Mouse (Mus musculus) heart, embryonic 11.5 days (tissue): Measurements from ENCODE around the gene Hnrnph2. TPM values are rescaled to one million over a fixed set of nuclear protein-coding genes. Genes with fewer than 3 reads are reported as not detected.

ENCODE experiments used
- ATAC-seq: fragments of 200-750 bp; cut with Nextera tagmentation; replicated peaks from 2 replicates; pipeline ENCODE4 v1.8.0; 2017; ENCODE audit warnings: moderate library complexity; ENCODE audit not compliant: insufficient number of reproducible peaks, low FRiP score, low TSS enrichment
- H3K27ac ChIP-seq: fragments of 300-500 bp; sonication (generic); 2 replicates; pipeline ENCODE4 v1.5.1; 2014; ENCODE audit warnings: mild to moderate bottlenecking, low read depth, low read length
- H3K27me3 ChIP-seq: fragments of 300-500 bp; sonication (generic); 2 replicates; pipeline ENCODE4 v1.6.1; 2014; ENCODE audit warnings: mild to moderate bottlenecking, low read length, mixed read lengths; ENCODE audit not compliant: control insufficient read depth, insufficient read depth
- H3K36me3 ChIP-seq: fragments of 300-500 bp; sonication (generic); 2 replicates; pipeline ENCODE4 v1.6.1; 2014; ENCODE audit warnings: mild to moderate bottlenecking, low read length, moderate library complexity, mixed read lengths; ENCODE audit not compliant: control insufficient read depth, insufficient read depth
- H3K4me1 ChIP-seq: fragments of 300-500 bp; sonication (generic); 2 replicates; pipeline ENCODE4 v1.6.1; 2014; ENCODE audit warnings: low read length; ENCODE audit not compliant: control insufficient read depth, insufficient read depth
- H3K4me2 ChIP-seq: fragments of 300-500 bp; sonication (generic); 2 replicates; pipeline ENCODE4 v1.6.1; 2014; ENCODE audit warnings: mild to moderate bottlenecking, moderate library complexity
- H3K4me3 ChIP-seq: fragments of 300-500 bp; sonication (generic); 2 replicates; pipeline ENCODE4 v1.5.1; 2014; ENCODE audit warnings: low read depth, low read length
- H3K9ac ChIP-seq: fragments of 300-500 bp; sonication (generic); 2 replicates; pipeline ENCODE4 v1.6.1; 2014; ENCODE audit warnings: mild to moderate bottlenecking, low read depth, low read length, moderate library complexity
- H3K9me3 ChIP-seq: fragments of 300-500 bp; sonication (generic); replicated peaks from 2 replicates; pipeline ENCODE4 v1.6.1; 2016; ENCODE audit warnings: low read length; ENCODE audit not compliant: control insufficient read depth
- WGBS: fragments of 180-500 bp; shearing (Covaris S2); extraction: QIAGEN DNeasy Blood & Tissue Kit; methylation state at CpG from one replicate; pipeline ENCODE4 v1.1.7; 2014; ENCODE audit not compliant: insufficient replicate concordance; 5-methylcytosine and 5-hydroxymethylcytosine counted together
- polyA plus RNA-seq: library from polyadenylated mRNA; unstranded; fragments of >200 nt; fragmentation: Nextera tagmentation; extraction: Ambion mirVana; gene quantifications from 2 replicates; pipeline ENCODE4 v1.2.1, GENCODE M21; 2014

Gene Hnrnph2
- polyA plus RNA-seq, 1 experiment from 2014 or later: 83.0 TPM

DNA sequence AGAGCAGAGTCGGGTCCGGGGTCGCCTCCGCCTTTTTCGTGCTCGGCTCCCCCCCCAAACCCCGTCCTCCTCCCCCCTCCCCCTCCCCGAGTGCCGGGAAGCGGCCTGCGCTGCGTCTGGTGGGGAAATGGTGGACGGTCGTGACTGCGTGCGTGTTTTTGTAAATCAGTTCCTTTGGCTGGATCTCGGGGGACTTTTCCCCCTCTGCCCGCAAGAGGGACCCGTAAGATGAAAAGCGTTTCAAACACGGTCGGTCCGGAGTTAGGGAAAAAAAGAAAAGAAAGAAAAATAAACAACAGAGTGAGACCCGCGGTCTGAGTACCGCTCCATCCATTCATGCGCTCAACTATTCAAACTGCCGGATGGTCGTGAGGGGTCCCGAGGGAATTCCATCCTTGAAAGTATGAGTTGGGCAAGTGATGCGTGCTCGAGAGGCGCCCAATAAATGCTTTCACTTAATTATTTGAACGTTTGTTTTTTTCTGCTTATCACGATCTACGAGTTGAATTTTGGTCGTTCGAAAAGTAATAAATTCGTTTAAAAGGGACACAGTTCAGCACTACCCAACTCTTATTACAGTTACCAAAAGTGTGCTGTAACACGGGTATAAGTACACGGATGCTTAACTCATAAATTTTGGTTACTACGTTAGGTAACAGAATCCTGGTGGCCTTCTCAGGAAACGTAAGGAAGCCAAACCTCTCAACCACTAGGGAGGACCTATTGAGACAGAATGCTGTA lies 571 bp downstream of the Hnrnph2 start:
- 11% methylated on average over 43 of the region's 43 CpGs for WGBS

DNA sequence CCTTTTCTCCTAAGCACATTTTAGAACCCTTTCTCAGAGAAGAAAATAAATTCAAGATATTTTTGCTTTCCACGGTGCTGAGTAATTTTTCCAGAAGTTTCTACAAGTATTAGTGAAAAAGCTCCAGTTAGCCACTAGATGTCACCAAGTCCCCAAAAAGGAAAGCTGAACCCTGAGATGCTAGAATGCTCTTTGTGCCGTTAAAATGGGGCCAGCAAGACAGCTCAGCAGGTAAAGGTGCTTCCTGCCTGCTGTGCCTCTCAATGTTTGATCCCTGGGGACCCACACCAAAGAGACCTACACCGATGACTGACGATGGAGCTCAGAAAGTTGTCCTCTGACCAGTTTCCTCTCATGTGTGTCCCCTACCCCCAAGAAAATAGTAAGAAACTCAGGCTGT lies 8.5 kb downstream of the Hnrnph2 start:
- Histone ChIP-seq H3K9me3 (no peaks in the 10 kb centered on the region), H3K4me1 (no peaks in the 10 kb centered on the region), H3K36me3 (no peaks in the 10 kb centered on the region), H3K27ac (no peak overlapping the region), H3K4me2 (no peak overlapping the region), H3K27me3 (no peaks in the 10 kb centered on the region), H3K4me3 (no peak overlapping the region), H3K9ac (no peak overlapping the region)
- no peak for ATAC-seq
- WGBS: 40% methylated on average over 4 of the region's 4 CpGs

More for the DNA sequence above, 571 bp downstream of the Hnrnph2 start:
- Histone ChIP-seq H3K4me2 (peak overlapping the region; percentile 58), H3K9me3 (no peaks in the 10 kb centered on the region), H3K4me1 (no peaks in the 10 kb centered on the region), H3K27me3 (no peaks in the 10 kb centered on the region), H3K36me3 (no peaks in the 10 kb centered on the region), H3K9ac (peak overlapping the region; percentile 83), H3K4me3 (peak overlapping the region; percentile 54), H3K27ac (peak overlapping the region; percentile 88)
- peak; percentile 81 for ATAC-seq

DNA sequence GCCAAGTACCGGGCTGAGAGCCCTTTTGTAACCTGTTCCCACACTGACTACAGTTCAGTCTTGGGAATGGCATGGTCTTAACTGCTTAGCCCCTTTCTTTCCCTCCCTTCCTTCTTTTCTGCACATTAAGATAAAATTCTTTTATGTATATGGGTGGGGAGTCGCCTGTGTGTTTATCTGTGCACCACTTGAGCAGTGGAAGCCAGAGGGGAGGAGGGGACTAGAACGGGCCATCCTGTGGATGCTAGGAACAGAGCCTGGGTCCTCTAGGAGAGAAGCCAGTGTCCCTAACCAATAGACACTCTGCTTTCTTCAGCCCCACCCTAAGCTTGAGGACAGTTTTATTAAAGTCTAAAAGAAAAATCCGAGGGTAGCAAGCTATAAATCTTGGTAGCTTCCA lies 10.0 kb downstream of the Hnrnph2 start:
- no peaks in the 10 kb centered on the region for H3K9me3 ChIP-seq
- no peak for ATAC-seq
- no peaks in the 10 kb centered on the region for H3K27me3 ChIP-seq
- no peak overlapping the region for H3K4me3 ChIP-seq
- H3K4me1 ChIP-seq: no peaks in the 10 kb centered on the region
- no peak overlapping the region for H3K27ac ChIP-seq
- 67% methylated on average over 4 of the region's 4 CpGs for WGBS
- no peak overlapping the region for H3K4me2 ChIP-seq
- no peak overlapping the region for H3K9ac ChIP-seq
- no peaks in the 10 kb centered on the region for H3K36me3 ChIP-seq

DNA sequence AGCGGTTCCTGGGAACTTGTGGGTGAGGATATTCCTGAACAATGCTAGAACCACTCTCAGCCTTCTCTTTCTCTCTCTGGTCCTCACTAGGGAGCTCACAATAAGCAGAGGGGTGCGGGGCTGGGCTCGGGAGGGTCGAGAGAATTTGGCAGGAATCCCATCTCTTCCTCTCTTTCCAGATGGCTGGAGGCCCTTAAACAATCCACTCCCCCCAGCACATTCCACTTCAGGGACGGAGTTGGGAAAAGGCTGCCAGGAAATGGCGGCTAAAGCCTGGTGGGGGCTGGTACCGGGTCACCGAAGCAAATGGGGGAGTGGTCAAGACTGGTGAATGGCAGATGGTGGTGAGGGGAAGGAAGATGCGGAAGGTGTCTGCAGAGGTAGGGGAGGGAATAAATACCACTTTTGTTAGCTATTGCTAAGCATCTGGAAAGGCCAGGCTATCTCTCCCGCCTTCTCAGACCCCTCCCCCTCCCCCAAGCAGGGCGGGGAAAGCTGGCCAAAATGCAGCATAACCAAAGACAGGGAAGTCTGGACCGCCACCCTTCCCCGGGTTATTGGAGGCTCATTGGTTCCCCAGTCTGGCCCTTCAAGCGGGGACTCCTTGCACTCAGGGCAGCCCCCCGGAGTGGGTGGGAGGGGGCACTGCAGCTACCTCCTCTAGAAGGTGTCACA lies 11.4 kb downstream of the Hnrnph2 start:
- WGBS: 13% methylated on average over 15 of the region's 15 CpGs
- H3K36me3 ChIP-seq: no peaks in the 10 kb centered on the region
- ATAC-seq: peak; percentile 84

DNA sequence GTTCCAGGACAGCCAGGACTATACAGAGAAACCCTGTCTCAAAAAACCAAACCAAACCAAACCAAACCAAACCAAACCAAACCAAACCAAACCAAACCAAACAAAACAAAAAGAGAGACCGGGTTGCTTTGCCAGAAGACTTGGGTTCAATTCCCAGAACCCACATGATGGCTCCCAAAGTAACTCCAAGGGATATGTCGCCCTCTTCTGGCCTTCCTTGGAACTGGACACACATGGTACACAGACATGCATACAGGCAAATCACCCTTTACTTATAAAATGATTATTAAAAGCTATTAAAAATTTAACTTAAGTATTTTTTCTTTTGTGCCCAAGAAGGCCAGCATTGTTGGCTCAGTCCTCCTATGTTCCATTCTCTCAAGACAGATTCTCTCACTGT lies 13.3 kb downstream of the Hnrnph2 start:
- no peak overlapping the region for H3K4me3 ChIP-seq
- H3K27ac ChIP-seq: no peak overlapping the region
- H3K4me1 ChIP-seq: no peaks in the 10 kb centered on the region
- no peak overlapping the region for H3K9ac ChIP-seq
- no peak for ATAC-seq
- WGBS: 49% methylated on average over 2 of the region's 2 CpGs
- H3K27me3 ChIP-seq: no peaks in the 10 kb centered on the region
- no peak overlapping the region for H3K4me2 ChIP-seq
- H3K36me3 ChIP-seq: no peaks in the 10 kb centered on the region
- H3K9me3 ChIP-seq: no peaks in the 10 kb centered on the region

More for the DNA sequence above, 11.4 kb downstream of the Hnrnph2 start:
- no peaks in the 10 kb centered on the region for H3K9me3 ChIP-seq
- H3K9ac ChIP-seq: peak overlapping the region; percentile 59
- H3K4me3 ChIP-seq: peak overlapping the region; percentile 36
- H3K4me2 ChIP-seq: peak overlapping the region; percentile 58
- no peaks in the 10 kb centered on the region for H3K4me1 ChIP-seq
- peak overlapping the region; percentile 85 for H3K27ac ChIP-seq
- H3K27me3 ChIP-seq: no peaks in the 10 kb centered on the region

DNA sequence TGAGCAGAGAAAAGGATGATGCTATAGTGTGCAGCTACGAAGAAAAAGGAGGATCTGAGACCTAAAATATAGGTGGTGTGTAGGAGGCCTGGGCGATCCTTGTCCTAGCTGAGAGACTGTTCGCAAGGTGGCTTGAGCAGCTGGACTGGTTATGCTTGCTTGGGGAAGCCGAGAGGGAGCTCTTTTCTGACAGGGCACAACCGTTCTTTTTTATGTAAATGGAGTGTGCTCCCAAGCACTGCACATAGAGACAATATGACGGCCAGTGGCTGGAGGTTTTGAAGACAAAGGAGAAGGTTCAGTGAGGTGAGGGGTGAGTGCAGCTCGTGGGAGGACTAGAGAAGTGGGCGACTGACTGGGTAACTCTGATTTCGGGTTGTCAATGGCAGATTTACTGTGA lies 18.7 kb downstream of the Hnrnph2 start:
- Histone ChIP-seq H3K9me3 (no peaks in the 10 kb centered on the region), H3K9ac (no peak overlapping the region), H3K27me3 (no peaks in the 10 kb centered on the region), H3K4me3 (no peak overlapping the region), H3K27ac (no peak overlapping the region), H3K4me2 (no peak overlapping the region), H3K4me1 (no peaks in the 10 kb centered on the region), H3K36me3 (no peaks in the 10 kb centered on the region)
- 63% methylated on average over 9 of the region's 9 CpGs for WGBS
- no peak for ATAC-seq

DNA sequence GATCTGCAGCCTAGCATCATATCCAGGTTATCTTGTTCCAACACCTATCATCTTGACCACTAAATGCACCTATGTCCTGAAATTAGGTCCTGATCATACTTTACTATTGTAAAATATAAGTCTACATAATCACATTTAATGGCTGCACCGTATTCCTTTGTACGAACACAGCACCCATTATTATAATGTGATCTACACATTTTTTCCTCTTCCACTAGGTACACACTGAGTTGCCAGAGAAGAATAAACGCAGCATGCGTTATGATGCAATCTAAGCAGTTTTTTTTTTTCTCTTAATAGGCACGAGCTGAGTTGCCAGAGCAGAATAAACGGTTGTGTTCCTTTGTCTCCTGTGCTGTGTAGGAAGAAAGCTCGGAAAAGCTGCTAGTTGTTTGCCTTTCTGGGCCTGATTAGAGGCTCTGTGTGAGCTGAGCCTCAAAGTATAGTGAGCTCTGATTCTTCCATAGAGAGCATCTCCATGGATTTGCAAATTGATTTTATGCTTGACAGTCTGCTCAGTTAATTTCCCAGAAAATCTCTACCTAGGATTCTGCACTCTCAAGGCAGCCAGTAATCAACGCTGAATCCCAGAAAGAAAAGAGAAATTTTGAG lies 19.4 kb downstream of the Hnrnph2 start:
- no peak overlapping the region for H3K4me3 ChIP-seq
- 54% methylated on average over 8 of the region's 8 CpGs for WGBS
- H3K27ac ChIP-seq: no peak overlapping the region
- no peak overlapping the region for H3K4me2 ChIP-seq
- no peaks in the 10 kb centered on the region for H3K36me3 ChIP-seq
- no peaks in the 10 kb centered on the region for H3K27me3 ChIP-seq
- H3K9me3 ChIP-seq: no peaks in the 10 kb centered on the region
- H3K9ac ChIP-seq: no peak overlapping the region
- no peak for ATAC-seq
- H3K4me1 ChIP-seq: no peaks in the 10 kb centered on the region

DNA sequence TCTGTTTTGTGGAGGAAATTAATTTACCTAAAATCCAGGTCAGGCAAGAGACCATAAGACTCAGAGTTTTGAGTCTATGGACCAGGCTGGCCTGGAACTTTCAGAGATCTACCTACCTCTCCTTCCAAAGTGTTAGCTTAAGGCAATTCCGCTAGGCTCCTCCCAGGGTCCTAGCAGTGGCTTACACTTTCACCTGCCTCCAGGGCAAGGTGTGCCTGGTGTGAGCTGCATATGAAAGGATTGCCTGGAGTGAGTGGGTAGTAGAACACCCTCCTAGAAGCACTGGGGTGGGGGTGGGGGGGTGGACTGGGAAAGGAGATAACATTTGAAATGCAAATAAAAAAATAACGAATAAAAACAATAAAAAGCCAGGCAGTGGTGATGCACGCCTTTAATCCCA lies 20.7 kb downstream of the Hnrnph2 start:
- WGBS: 68% methylated on average over 3 of the region's 3 CpGs
- no peaks in the 10 kb centered on the region for H3K36me3 ChIP-seq
- no peak overlapping the region for H3K4me2 ChIP-seq
- H3K27ac ChIP-seq: no peak overlapping the region
- H3K4me1 ChIP-seq: no peaks in the 10 kb centered on the region
- no peak overlapping the region for H3K4me3 ChIP-seq
- no peak overlapping the region for H3K9ac ChIP-seq
- no peak for ATAC-seq
- no peaks in the 10 kb centered on the region for H3K27me3 ChIP-seq
- no peaks in the 10 kb centered on the region for H3K9me3 ChIP-seq
